Mouse (Mus musculus): ENCODE results near the gene Bicdl2.
A peak's percentile ranks its signal among the peaks of the same experiment; 100 is the strongest.

Gene Bicdl2

GRCm38 (mm10) chr17:23706212-23706611 is 45.9 kb downstream of the Bicdl2 start:
- DNase-seq (ENCODE audit: low read depth in 1 of 2, low spot score in 2 of 2): peak; percentile 22 to 49

GRCm38 (mm10) chr17:23717003-23717402 is 56.7 kb downstream of the Bicdl2 start:
- DNase-seq (ENCODE audit: low read depth in 1 of 2, low spot score in 2 of 2): no peak
